Mouse (Mus musculus) heart, adult 2 months (tissue): Measurements from ENCODE around the gene Hbb-bh1. TPM values are rescaled to one million over a fixed set of nuclear protein-coding genes. Genes with fewer than 3 reads are reported as not detected.

Experiments
- DNase-seq, 2 experiments: peaks; one replicate each; pipeline ENCODE4 v3.0.0; 2021
- H3K27ac ChIP-seq: fragments of 200-600 bp; 2 replicates; pipeline ENCODE4 v1.8.1; 2022
- H3K27me3 ChIP-seq: fragments of 200-500 bp; 2 replicates; pipeline ENCODE4 v1.6.1; 2012; ENCODE audit warnings: mild to moderate bottlenecking, low read length, inconsistent platforms, mixed read lengths; ENCODE audit not compliant: control insufficient read depth, insufficient read depth
- H3K36me3 ChIP-seq: fragments of 200-500 bp; 2 replicates; pipeline ENCODE4 v1.6.1; 2012; ENCODE audit warnings: low read length, inconsistent platforms; ENCODE audit not compliant: control insufficient read depth, insufficient read depth
- H3K4me1 ChIP-seq: fragments of 200-500 bp; 2 replicates; pipeline ENCODE4 v1.6.1; 2011; ENCODE audit warnings: low read length; ENCODE audit not compliant: control insufficient read depth, insufficient read depth
- H3K4me3 ChIP-seq: fragments of 200-600 bp; 2 replicates; pipeline ENCODE4 v1.8.1; 2022
- H3K79me2 ChIP-seq: fragments of 200-500 bp; replicated peaks from 2 replicates; pipeline ENCODE4 v1.6.1; 2012; ENCODE audit warnings: mild to moderate bottlenecking, inconsistent platforms, low read length, moderate library complexity, mixed read lengths; ENCODE audit not compliant: control insufficient read depth, insufficient read depth
- H3K9ac ChIP-seq: fragments of 200-500 bp; 2 replicates; pipeline ENCODE4 v1.6.1; 2012; ENCODE audit warnings: low read depth, mild to moderate bottlenecking, control low read depth, inconsistent platforms, low read length, mixed read lengths
- CTCF ChIP-seq: fragments of 200-600 bp; IDR thresholded peaks from 2 replicates; pipeline ENCODE4 v1.8.1; 2022; ENCODE audit warnings: antibody characterized with exemption, mild to moderate bottlenecking, moderate library complexity
- EP300 ChIP-seq: fragments of 200-500 bp; IDR thresholded peaks from 2 replicates; pipeline ENCODE4 v1.6.1; 2011; ENCODE audit warnings: low read depth, low read length, control low read depth; ENCODE audit not compliant: insufficient read depth
- POLR2A ChIP-seq: fragments of 200-500 bp; IDR thresholded peaks from 2 replicates; pipeline ENCODE4 v1.6.1; 2011; ENCODE audit warnings: mild to moderate bottlenecking, low read depth, low read length, control low read depth; ENCODE audit not compliant: insufficient read depth
- WGBS: fragments of 180-500 bp; shearing (Covaris S2); methylation state at CpG from one replicate; pipeline ENCODE4 v1.1.7; 2018; 5-methylcytosine and 5-hydroxymethylcytosine counted together
- intact Hi-C: fragments of 180-260 bp; cut with DNase I; formaldehyde crosslinking; loops from one replicate; pipeline ENCODE4 v1.15.1; 2025
- long read RNA-seq: library from polyadenylated mRNA; stranded (forward); transcript quantifications from one replicate; pipeline ENCODE4 v2.0.0, GENCODE M21; 2021
- polyA plus RNA-seq: library from polyadenylated mRNA; depleted of rRNA; stranded (reverse); fragments of >200 nt; gene quantifications from 2 replicates; pipeline ENCODE4 v1.2.3, GENCODE M21; 2012; rRNA removed
- total RNA-seq, 2 experiments: library from RNA; stranded (reverse); gene quantifications; 2 replicates each; pipeline ENCODE4 v1.2.3; 2021

Gene Hbb-bh1
- not detected for total RNA-seq
- not detected in 2 replicates for polyA plus RNA-seq
- long read RNA-seq, result 0 reads

DNA sequence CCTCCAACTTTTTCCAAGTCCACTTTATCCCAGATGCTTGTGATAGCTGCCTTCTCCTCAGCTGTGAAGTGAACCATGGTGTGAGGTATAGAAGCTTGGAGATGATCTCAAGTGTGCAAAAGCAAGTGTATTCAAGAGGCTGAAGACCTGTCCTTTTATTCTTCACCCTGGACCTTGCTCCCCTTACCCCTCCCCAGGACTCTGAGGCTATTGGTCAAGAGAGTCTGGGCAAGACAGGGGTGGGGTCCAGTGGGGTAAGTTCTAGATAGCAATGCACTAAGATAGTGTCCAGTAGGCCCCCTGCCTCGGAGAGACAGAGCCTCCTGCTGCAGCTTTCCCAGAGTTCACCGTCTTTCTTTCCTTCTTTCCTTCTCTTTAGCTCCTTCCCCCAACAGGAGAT is at the start of gene Hbb-bh1:
Gene Hbb-bh1, minus strand, starts transcription at position 131 of the 400 bp plus-strand sequence.
- no peak for DNase-seq
- no peak within 1 kb of the TSS for H3K27ac ChIP-seq
- H3K79me2 ChIP-seq, result no peaks in the 10 kb centered on the region
- TF ChIP-seq POLR2A (no peak), EP300 (no peak), CTCF (no peak)
- H3K27me3 ChIP-seq, result no peaks in the 10 kb centered on the region
- H3K4me3 ChIP-seq, result no peak within 1 kb of the TSS
- no peaks in the 10 kb centered on the region for H3K4me1 ChIP-seq
- intact Hi-C loops, result no loop called here
- no peak within 1 kb of the TSS for H3K9ac ChIP-seq
- no peaks in the 10 kb centered on the region for H3K36me3 ChIP-seq
- WGBS, result 88% methylated on average over 2 of the region's 2 CpGs

DNA sequence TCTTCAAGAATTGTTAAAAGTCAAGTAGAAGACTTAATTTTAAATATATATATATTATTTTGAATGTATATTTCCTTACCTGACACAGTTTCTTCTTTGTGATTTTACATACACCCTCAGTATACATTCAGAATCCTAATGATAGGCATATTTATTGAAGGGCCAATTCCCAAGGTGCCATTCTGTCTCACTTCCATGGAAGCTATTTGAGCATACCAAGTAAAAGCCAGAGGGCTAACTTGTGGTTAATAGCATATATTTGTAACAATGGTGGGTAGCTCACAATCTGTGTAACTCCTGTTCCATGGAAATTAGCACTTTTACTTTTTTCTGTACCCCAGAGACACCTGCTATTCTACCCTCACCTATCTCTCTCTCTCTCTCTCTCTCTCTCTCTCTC is 43.2 kb upstream of the Hbb-bh1 start, which contains the start of gene Olfr66:
Gene Olfr66, minus strand, starts transcription at position 101 of the 400 bp plus-strand sequence.
- TF ChIP-seq POLR2A (no peak), EP300 (no peak), CTCF (no peak)
- H3K4me3 ChIP-seq, result no peak within 1 kb of the TSS
- H3K36me3 ChIP-seq, result no peaks in the 10 kb centered on the region
- no peak for DNase-seq
- H3K9ac ChIP-seq, result no peak within 1 kb of the TSS
- no peaks in the 10 kb centered on the region for H3K79me2 ChIP-seq
- no peak within 1 kb of the TSS for H3K27ac ChIP-seq
- no peaks in the 10 kb centered on the region for H3K4me1 ChIP-seq
- intact Hi-C loops, result no loop called here
- H3K27me3 ChIP-seq, result no peaks in the 10 kb centered on the region

DNA sequence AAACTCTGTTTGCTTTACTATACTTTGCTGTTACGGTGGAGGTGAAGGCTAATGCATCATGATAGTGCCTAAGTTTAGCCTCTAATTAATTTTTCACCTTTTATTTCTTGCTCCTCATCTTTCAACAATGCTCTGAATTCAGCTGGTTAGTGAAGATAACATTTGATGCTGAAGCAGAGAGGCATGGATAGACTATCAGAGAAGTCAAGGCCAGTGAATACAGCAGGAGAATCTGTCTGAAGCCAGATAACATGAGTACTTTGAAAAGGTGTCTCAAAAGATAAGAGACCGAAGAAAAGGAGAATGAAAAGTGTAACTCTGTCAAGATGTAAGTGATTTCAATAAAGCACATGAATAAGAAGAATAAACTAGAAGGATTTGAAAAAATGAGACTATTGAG is 34.1 kb upstream of the Hbb-bh1 start:
- no peak overlapping the region for H3K9ac ChIP-seq
- H3K4me3 ChIP-seq, result no peak overlapping the region
- H3K36me3 ChIP-seq, result no peaks in the 10 kb centered on the region
- 48% methylated on average over 2 of the region's 2 CpGs for WGBS
- no peak overlapping the region for H3K27ac ChIP-seq
- intact Hi-C loops, result no loop called here
- H3K79me2 ChIP-seq, result no peaks in the 10 kb centered on the region
- DNase-seq, result no peak
- TF ChIP-seq POLR2A (no peak), CTCF (no peak), EP300 (no peak)
- H3K4me1 ChIP-seq, result no peaks in the 10 kb centered on the region
- H3K27me3 ChIP-seq, result no peaks in the 10 kb centered on the region

DNA sequence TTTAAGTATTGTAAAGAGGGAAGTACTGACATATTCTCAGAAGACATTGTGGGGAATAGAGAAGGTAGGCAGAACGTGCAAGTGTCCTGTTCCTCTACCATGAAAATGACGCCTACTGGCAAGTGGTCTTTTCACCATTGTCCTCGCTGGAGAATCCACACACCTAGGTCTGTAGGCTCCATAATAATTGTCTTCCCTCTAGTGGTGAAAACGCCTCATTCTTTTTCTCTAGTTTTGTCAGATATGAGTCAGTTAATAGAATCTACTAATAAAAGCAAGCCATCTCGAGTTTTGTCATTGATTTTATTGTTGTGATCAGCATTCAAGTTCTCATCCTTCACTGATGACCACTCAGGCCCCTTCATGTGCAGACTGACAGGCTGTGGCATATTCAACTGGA is 31.5 kb upstream of the Hbb-bh1 start:
- Histone ChIP-seq H3K36me3 (no peaks in the 10 kb centered on the region), H3K27me3 (no peaks in the 10 kb centered on the region), H3K4me1 (no peaks in the 10 kb centered on the region), H3K79me2 (no peaks in the 10 kb centered on the region), H3K4me3 (no peak overlapping the region), H3K27ac (no peak overlapping the region), H3K9ac (no peak overlapping the region)
- intact Hi-C loops, result loop anchor here (5.0 kb wide), 1 partner anchor 82 kb away; the partner anchor contains the start of gene Olfr67
- DNase-seq, result no peak
- no peak for TF ChIP-seq POLR2A
- no peak for TF ChIP-seq EP300
- TF ChIP-seq CTCF, result 0 out of 2 replicates have a peak, but pooled peaks have one; percentile 2
- WGBS, result 40% methylated on average over 5 of the region's 5 CpGs

DNA sequence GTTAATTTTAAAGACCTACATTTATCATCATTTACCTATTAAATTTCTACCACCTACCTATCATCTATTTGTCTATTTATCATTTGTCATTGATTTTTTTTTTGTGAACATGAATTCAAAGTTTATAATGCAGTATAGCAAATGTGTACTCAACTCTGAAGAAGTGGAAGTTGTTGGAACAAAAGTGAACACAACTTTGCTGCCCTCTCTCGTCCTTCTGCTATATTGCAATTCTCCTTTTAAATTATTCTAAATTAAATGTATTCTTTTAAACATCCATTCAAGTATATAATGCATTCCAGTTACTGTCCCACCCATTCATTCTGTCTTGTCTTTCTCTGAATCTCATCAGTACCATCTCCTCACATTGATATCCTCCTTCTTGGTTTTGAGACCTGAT is 30.1 kb upstream of the Hbb-bh1 start:
- Histone ChIP-seq H3K27ac (no peak overlapping the region), H3K4me1 (no peaks in the 10 kb centered on the region), H3K36me3 (no peaks in the 10 kb centered on the region), H3K9ac (no peak overlapping the region), H3K4me3 (no peak overlapping the region), H3K79me2 (no peaks in the 10 kb centered on the region), H3K27me3 (no peaks in the 10 kb centered on the region)
- no peak for TF ChIP-seq POLR2A
- TF ChIP-seq EP300, result no peak
- TF ChIP-seq CTCF, result peak; percentile 60
- intact Hi-C loops, result loop anchor here (5.0 kb wide), 1 partner anchor 81 kb away; the partner anchor contains the start of gene Olfr67
- WGBS, result 0% methylated on average over 1 of the region's 1 CpGs
- DNase-seq, result no peak

DNA sequence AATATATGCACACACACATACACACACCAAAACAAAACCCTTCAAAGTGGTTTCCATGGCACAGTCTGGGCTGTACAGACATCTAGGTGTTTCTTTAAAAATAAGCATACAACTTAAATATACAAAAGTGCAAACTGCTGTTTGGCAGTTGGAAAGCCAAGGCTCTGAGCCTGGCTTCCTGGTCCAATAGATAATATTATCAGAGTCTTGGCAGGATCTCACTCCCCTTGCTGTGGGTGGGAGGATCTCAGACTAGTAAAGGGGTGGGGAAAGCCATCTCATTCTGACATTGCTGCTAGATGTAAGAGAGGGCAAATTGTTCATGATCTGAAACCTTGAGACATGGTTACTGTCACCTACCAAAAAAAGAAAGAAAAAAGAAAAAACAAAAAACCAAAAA is 27.7 kb upstream of the Hbb-bh1 start:
- intact Hi-C loops, result loop anchor here (5.0 kb wide), 1 partner anchor 78 kb away; the partner anchor contains the start of gene Olfr67
- Histone ChIP-seq H3K4me3 (no peak overlapping the region), H3K9ac (no peak overlapping the region), H3K27ac (no peak overlapping the region), H3K27me3 (no peaks in the 10 kb centered on the region), H3K79me2 (no peaks in the 10 kb centered on the region), H3K36me3 (no peaks in the 10 kb centered on the region), H3K4me1 (no peaks in the 10 kb centered on the region)
- TF ChIP-seq EP300 (no peak), POLR2A (no peak), CTCF (no peak)
- DNase-seq, result no peak
